Mouse (Mus musculus): ENCODE data around the gene Sf3a1.
"Not testable (repeated sequence)": the region's sequence is repeated elsewhere in the genome, so short reads cannot be mapped to it uniquely, and the experiment has no call there.

Sf3a1 gene

DNA sequence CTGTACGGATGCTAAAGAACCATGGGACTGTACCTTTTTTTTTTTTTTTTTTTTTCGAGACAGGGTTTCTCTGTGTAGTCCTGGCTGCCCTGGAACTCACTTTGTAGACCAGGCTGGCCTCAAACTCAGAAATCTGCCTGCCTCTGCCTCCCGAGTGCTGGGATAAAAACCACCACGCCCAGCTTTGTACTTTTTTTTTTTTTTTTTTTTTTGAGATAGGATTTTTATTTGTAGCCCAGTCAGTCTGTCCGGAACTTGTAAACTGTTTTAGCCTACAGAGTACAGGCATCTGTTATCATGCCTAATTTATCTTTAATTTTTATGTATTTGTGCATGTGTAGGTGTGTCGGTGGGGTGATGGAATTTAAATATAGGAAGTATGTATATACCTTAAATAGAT, 25.3 kb downstream of the Sf3a1 start:
- not testable (repeated sequence) for DNase-seq (ENCODE audit: low spot score)

DNA sequence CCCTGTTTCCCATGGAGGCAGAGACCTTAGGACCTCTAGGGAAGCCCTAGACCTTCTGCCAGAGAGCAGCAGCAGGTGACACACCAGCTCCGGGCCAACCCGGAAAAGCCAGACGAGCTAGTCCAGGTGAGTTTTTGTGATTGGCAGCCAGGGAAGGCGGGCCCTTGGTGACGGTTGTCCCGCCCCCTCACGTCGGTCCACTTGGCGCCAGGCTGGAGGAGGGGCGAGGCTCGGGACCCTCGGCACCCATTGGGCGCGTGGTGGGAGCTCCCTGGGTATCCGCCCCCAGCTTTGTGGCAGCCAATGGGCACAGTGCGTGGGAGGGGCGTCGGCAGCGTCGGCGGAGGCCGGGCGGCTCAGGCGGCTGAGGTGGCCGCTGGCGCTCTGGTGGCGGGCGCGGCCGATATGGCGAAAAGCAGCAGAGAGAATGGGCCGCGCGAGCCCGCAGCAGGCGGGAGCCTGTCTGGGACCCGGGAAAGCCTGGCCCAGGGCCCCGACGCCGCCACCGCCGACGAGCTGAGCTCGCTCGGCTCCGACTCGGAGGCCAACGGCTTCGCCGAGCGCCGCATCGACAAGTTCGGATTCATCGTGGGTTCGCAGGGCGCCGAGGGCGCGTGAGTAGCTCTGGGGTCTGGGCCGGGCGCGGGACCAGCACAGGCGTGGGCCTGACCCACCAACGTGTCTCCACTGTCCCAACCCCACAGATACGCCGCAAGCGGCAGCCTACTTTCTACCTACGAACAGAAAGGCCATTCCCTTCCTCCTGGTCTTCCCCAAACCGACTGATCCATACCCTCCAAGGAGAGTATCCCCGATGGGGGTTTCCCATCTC, 26.6 kb downstream of the Sf3a1 start, which contains the start of gene Tbc1d10a:
Gene Tbc1d10a, plus strand, starts transcription at position 304 of the 832 bp plus-strand sequence.
- DNase-seq (ENCODE audit: low spot score): peak; percentile 96

DNA sequence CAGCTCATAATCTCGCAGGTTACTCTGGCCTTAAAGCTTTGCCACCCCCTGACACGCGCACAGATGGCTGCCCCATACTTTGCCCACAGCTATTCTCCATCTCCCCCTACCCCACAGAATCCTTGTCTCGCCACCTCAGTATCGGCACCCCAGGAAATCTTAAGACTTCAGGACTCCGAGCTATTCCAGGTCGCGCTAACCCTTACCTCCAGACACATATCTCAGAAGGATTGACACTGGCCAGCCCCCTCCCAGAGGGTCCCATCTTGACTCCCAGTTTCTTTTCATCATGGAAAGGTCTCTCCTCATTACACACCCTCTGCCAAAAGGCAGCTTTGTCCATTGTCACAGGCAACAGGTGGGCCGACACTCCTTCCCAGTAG, 27.2 kb downstream of the Sf3a1 start:
- DNase-seq (ENCODE audit: low spot score): no peak

GRCm38 (mm10) chr11:4189182-4189581, 29.0 kb downstream of the Sf3a1 start:
- no peak for DNase-seq (ENCODE audit: low spot score)

DNA sequence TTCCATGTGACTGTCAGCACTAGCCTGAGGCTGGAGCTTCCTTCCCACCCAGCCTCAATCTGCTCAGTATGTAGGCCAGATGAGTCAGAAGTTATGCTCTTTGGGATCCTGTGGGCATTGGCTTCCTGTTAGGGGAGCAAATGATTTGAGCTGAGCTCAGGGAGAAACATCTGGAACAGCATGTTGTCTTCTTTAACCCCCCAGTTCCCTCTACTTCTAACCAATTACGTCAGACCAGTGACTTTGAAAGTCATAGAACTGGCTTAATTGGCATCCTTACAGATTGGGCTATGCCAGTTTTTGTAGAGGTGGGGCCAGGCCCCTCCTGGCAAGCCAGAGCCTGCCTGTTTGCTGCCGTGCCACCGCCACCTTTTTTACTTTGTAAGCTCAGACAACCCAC, 30.5 kb downstream of the Sf3a1 start:
- DNase-seq (ENCODE audit: low spot score): peak; percentile 32

DNA sequence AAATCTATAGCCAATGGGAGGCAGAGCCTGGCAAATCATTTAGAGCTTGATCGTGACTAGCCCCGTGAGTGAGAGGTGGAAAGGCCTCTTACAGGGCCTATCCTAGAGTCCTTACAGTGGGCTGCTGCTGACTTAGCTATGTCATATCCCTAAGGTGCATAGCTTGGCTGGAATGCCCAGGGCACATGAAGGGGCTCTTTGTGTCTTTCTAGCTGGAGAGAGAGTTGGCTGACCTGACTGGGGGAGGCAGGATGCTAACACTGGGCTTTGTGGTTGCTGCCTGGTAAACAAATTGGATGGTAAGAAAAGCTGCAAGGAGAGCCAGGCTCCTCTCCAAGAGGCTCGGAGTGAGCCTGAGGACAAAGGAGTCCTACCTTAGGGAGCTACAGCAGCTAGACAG, 32.6 kb downstream of the Sf3a1 start:
- no peak for DNase-seq (ENCODE audit: low spot score)

GRCm38 (mm10) chr11:4193420-4193819, 33.3 kb downstream of the Sf3a1 start:
- DNase-seq (ENCODE audit: low spot score): no peak

- DNase-seq (ENCODE audit: low spot score): peak; percentile 58
These were observed 35.5 kb downstream of the Sf3a1 start for GRCm38 (mm10) chr11:4195597-4196031.

GRCm38 (mm10) chr11:4196636-4197035, 36.5 kb downstream of the Sf3a1 start:
- no peak for DNase-seq (ENCODE audit: low spot score)

DNA sequence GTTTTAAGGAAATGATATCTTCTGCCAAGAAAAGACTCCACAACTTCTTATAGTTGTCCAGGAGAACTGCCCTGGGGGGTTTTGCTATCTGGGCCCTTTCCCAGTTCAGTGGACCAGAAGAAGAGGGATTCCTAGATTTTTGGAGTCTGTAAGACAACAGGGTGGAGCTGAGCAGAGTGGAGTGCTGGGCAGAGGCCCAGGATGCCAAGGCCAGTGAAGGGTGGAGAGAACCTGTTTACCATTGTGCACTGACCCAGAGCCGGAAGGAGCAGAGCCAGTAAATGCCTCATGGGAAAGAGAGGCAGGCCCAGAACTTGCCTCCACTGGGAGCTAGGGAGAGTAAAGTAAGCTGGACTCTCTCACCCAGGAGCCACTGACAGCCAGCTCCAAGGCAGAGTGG, 37.5 kb downstream of the Sf3a1 start:
- DNase-seq (ENCODE audit: low spot score): peak; percentile 90

DNA sequence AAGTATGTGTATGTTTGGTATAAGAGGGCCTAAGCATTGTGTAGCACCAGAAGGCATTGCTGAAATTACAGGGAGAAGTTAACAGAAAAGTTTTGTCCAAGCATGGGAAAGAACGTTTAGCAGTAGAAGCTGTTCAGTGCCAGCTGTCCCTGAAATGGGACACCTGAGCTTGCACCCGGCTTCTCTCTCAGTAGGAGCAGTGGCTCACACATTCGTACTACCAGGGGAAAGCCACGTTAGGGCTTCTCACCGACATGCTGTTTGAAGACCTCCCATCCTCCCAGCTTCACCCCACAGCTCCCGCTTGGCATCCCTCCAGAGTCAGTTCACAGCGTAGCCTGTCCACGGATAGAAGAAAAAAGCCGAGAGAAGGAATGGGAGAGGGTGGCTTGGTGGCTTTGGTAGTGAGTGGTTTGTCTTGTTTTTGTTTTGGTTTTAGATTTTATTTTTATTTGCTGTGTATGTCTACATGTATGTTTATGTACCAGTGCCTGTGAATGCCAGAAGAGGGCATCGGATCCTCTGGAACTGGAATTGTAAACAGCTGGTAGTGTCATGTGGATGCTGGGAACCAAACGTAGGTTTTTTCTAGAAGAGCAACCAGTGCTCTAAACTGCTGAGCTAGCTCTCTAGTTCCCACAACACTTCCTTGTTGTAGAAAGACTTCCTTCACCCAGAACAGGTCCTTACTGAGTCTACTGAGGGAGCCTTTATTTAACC, 42.0 kb downstream of the Sf3a1 start:
- DNase-seq (ENCODE audit: low spot score): no peak

GRCm38 (mm10) chr11:4202995-4203704, 43.0 kb downstream of the Sf3a1 start:
- no peak for DNase-seq (ENCODE audit: low spot score)

DNA sequence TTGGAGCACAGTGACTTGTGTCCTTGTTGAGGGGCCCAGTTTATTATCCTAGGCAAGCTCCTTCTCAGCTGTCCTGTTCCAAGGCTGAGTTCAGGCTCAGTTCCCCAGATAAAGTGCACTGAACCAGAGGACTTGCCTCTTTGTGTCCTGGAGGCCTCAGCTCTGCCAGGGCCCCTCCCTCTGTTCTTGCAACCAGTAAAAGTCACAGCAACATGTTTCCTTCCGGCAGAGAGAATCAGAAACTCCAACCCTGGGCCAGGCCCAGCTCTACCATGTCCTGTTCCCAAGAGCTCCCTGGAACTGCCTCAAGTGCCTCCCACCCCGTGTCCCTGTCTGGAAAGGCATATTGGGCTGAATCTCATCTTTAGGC, 43.5 kb downstream of the Sf3a1 start:
- DNase-seq (ENCODE audit: low spot score): peak; percentile 93

GRCm38 (mm10) chr11:4205097-4205655, 45.0 kb downstream of the Sf3a1 start:
- no peak for DNase-seq (ENCODE audit: low spot score)

- no peak for DNase-seq (ENCODE audit: low spot score)
These were observed 45.8 kb downstream of the Sf3a1 start for GRCm38 (mm10) chr11:4205951-4206350.

DNA sequence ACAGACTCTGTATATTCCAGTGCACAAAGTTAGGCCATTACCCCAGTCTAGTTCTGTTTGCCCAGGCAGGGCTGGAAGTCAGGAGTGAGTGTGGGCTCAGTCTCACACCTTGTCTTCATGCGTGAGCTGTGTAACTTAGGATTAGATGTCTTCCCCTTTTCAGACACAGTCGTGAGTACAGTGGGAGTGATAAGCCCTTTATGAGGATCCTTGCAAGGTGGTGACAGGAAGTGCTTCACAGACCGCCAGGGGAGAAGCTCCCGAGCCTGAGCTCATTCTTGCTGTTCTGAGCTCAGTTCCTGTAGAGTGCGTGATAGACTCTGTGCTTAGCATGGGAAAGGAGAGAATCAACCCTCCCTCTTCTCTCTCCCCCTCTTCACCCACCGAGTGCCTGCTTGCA, 46.4 kb downstream of the Sf3a1 start:
- no peak for DNase-seq (ENCODE audit: low spot score)

GRCm38 (mm10) chr11:4207655-4208054, 47.5 kb downstream of the Sf3a1 start:
- DNase-seq (ENCODE audit: low spot score): no peak

DNA sequence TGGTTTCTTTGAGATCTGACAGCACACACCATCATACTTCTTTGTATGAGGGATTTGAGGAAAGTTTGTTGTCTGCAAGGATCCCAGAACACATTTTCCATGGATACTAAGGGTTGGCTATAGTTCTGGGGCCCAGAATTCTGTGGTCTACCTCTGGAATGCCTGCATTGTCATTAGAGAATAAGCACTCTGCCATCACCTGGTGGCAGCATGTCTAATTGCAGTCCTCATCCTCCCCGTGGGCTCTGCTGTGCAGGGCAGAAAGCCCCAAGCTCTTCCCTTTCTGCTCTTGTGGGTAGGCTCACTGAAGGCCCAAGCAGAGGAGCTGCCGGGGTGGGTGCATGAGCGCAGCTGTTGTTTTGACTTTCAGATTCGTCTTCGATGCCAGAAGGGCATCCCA, 49.4 kb downstream of the Sf3a1 start:
- no peak for DNase-seq (ENCODE audit: low spot score)

- DNase-seq (ENCODE audit: low spot score): peak; percentile 56
These were observed 50.6 kb downstream of the Sf3a1 start for GRCm38 (mm10) chr11:4210786-4211185.

GRCm38 (mm10) chr11:4213107-4213506, 53.0 kb downstream of the Sf3a1 start:
- no peak for DNase-seq (ENCODE audit: low spot score)

GRCm38 (mm10) chr11:4214572-4214971, 54.4 kb downstream of the Sf3a1 start:
- no peak for DNase-seq (ENCODE audit: low spot score)

GRCm38 (mm10) chr11:4215061-4215460, 54.9 kb downstream of the Sf3a1 start:
- DNase-seq (ENCODE audit: low spot score): no peak

Data from adipocyte (in vitro differentiated cells).